Mouse (Mus musculus) left cerebral cortex, postnatal 36 days (tissue): ENCODE data around the gene Adrm1. TPM values are rescaled to one million over a fixed set of nuclear protein-coding genes. Genes with fewer than 3 reads are reported as not detected.

Source experiments
- DNase-seq, 2 experiments: peaks; one replicate each; pipeline ENCODE4 v3.0.0; 2021 to 2022; ENCODE audit warnings: low spot score in 2 of 2, mixed read lengths in 1 of 2
- intact Hi-C: fragments of 180-260 bp; cut with DNase I; formaldehyde crosslinking; loops from one replicate; pipeline ENCODE4 v1.15.1; 2025
- total RNA-seq, 2 experiments: library from RNA; stranded (reverse); gene quantifications; 2 replicates each; pipeline ENCODE4 v1.2.3; 2021

The Adrm1 gene
- total RNA-seq, 2 experiments from 2014 or later: 95.4 to 105 TPM

DNA sequence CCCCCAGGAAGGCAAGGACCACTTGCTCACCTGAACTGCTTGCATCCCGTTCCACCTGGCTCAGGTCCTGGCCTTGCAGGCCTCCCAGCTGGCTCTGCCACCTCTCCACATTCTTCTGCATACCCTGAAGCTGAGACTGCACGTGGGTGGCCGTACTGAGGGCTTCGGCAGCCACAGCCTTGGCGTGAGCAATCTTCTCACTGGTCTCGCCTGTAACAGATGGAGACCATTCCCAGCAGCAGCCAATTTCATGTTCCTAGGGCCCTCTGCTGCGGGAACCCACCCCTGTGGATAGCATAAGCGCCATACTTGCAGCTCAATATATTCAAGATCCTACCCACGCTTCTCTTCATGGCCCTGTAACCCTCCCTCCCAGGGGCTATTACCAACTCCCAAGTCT is 10.3 kb downstream of the Adrm1 start:
- DNase-seq: no peak
- intact Hi-C loops: no loop called here

DNA sequence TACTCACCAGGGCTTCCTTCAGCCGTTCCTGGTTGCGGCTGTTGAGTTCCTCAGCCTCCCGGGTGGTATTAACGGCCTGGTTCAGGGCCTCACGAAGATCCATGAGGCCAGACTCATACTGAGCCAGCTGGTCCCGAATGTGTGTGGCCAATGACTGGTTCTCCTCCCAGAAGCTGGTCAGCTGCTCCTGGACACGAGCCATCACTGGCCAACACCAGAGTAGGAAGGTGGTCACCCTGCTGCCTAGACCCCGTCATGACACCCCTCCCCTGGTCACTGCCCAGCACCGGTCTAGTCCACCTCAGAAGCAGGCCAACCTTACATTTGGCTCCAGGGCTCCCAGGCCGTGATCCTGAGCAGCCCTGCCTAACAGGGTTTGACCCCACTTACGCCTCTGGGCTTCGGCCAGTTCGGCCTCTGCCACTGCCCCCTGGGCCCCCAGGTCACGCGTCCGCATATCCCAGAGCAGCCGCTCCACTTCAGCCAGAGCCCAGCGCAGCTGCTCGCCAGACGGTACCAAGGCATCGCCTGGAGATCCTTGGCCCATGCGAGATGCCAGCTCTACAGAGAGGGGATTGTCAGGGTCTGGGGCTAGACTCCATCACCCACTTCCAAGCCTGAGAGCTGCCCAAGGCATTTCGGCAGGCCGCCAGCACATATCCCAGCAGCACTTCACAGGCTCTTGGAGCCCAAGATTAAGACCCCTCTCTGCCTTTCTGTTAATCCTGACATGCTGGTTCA is 12.9 kb downstream of the Adrm1 start:
- intact Hi-C loops: no loop called here

DNA sequence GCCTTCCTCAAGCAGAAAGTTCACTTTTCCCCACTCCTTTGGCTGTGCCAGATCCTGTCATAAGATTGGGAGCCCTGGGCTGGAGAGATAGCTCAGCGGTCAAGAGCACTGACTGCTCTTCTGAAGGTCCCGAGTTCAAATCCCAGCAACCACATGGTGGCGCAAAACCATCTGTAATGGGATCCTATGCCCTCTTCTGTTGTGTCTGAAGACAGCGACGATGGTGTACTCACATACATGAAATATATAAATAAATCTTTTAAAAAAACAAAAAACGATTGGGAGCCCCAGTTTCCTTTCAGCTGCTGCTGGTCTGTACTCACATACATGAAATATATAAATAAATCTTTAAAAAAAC is 13.4 kb downstream of the Adrm1 start:
- no peak for DNase-seq
- intact Hi-C loops: no loop called here

More for the DNA sequence above, 12.9 kb downstream of the Adrm1 start:
- DNase-seq: no peak

DNA sequence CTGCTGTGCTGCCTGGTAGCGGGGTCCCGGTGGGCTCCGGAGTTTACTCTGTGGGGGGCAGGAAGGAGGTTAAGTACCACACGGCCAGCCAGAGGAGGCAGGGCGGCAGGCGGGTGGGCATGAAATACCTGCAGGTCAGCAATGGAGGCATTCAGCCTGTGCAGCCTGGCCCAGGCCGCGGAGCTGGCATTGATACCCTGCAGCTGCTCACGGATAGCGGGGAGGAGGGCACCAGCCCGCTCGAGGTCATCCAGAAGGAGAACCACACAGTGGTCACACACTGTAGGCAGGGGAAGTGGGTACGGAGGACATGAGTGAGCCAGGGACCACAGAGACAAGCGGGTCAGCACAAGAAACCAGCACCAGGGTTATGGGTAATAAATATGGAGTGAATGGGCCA is 14.4 kb downstream of the Adrm1 start:
- no peak for DNase-seq
- intact Hi-C loops: no loop called here

DNA sequence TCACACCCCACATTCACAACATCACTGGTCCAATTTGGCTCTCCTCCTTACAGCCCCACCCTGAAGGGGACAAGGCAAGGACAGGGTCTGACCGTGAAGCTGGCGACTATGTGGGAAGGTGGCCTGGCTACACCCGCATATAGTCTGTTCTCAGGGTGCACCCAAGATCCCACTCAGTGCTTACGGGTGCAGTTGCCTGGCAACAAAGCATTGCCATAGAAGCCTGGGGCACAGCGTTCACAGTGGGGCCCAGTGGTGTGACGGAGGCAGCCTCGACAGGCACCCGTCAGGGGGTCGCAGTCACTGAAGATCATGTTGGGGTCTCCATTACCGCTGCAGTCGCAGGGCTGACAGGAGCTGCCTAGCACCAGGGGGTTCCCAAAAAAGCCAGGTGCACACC is 16.1 kb downstream of the Adrm1 start:
- no peak for DNase-seq
- intact Hi-C loops: no loop called here

DNA sequence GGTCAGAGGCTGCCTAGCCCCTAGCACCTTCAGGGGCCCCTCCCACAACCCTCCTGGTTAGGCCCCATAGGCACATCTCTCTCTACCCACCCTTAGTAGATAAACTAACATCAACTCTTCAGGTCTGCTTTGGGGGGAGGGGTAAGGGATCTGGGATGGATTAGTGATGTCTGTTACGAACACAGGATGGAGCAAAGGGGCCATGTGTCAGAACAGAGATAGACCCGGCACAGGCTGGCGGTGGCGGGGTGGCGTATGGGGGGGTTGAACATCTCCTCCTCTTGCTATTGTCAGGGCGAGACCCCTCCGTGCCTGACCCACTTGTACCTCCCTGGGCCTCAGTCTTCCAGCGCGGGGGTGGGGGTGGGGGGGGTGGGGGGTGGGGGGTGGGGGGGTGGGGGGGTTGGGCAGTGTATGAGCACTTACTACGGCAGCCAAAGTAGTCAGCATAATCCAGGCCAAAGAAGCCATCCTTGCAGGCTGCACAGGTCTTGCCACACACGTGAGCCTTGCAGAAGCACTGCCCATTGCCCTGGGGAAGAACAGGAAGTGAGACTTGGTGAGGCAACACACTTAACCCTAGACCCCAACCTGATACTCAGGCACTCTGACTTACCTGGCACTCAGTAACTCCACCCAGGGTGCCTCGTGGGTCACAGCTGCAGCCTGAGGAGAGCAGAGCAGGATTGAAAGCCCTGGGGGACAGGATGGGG is 25.5 kb downstream of the Adrm1 start:
- intact Hi-C loops: loop anchor here (5.0 kb wide), 1 partner anchor 41 kb away; no protein-coding TSS in a partner anchor
- no peak for DNase-seq

DNA sequence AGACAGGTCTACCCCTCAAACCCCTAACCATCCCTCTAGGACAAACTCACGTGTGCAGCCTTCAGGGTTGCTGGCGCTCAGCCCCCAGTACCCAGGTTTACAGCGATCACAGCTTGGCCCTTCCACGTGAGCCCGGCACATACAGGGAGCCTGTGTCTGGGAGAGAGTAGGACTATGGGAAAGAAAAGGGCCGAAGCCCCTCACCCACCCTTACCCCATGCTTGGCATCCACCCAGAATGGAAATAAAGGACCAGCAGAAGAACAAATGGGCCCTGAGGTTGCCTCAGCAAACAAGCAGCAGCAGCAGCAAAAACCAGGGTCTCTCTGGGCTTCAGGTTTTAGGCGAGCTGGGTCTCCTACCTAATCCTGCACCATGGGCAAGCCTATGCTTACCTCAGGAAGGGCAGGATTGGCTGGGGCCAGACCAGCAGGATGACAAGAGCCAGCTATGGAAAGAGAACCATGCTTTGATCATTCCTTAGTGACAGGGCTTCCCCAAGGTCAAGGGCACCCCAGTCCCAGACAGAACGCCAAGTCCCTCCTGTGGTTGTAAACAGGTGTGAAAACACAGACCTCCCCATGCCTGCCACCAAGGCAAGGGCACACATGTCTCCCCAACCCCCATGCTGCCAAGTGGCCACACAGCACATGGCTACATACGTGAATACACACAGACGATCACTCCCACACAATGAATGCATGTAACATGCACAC is 26.2 kb downstream of the Adrm1 start:
- intact Hi-C loops: loop anchor here (5.0 kb wide), 1 partner anchor 40 kb away; no protein-coding TSS in a partner anchor
- no peak for DNase-seq

DNA sequence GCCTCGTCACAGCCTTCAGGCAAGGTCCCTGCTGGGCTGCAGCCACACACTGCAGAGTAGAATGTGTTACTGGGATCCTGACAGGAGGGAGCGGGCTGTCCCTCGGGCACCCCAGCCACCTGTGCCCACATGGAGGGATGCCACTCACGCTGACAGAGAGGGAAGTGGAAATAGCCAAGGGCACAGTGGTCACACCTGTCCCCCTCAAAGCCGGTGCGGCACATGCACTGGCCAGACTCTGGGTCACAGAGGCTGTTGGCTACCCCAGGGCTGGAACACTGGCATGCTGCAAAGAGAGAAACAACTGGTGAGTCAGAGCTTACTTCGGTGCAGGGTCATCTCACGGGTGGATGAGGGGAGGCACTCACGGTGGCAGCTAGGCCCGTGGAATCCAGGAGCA is 27.5 kb downstream of the Adrm1 start:
- DNase-seq: no peak
- intact Hi-C loops: loop anchor here (5.0 kb wide), 1 partner anchor 39 kb away; no protein-coding TSS in a partner anchor

DNA sequence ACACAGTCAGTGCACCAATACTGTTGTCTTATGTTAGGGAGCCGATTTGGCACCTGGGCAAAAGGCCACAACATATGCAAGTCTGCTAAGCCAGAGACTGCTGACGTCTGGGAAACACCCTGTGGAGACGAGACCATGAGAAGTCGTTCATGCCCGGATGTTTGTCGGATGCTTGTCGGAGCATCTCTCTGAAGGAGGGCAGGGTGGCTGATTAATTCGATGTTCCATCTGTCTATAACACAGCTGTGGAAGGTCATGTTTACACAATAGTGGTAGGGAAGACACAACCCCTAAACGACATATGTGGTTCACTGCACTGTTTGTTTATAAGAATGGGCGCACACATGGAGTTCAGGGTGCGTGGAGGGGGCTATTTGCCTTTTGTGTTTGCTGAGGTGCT is 29.4 kb downstream of the Adrm1 start:
- intact Hi-C loops: no loop called here
- DNase-seq: no peak

DNA sequence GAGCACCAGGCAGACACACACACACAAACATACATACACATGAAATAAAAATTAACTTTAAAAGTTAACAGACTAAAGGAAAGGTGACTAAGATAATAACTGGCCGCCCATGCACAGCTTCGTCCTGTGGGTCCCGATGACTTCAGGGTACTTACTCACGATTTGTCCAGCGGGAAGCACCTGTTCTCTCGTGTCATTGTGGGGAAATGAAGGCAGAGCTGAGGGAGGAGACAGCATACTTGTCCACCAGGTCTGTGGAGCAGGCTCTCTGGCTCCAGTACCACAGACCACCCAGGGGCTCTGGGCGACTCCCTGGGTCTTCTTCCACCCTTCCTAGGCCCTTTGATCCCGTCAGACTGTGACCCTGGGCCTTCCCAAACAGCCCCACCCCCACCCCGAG is 30.0 kb downstream of the Adrm1 start:
- intact Hi-C loops: no loop called here
- DNase-seq: no peak

DNA sequence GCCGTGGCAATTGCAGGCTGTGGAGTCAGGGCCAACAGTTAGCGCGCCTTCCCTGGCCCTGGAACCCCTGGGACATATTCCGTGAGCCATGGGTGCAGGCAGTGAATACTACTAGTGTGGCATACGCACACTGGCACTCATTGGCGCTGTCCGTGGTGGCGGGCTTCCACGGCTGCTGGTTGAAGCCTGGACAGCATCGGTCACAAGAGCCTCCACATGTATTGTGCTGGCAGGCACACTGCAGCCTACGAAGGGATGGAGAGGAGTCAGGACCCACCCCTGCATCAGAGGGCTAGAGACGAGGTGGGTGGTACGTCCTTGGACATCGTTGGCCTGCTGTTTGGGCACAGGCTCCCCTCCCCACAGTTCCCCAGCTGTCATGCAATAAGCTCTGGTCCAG is 31.0 kb downstream of the Adrm1 start:
- DNase-seq: no peak
- intact Hi-C loops: no loop called here

DNA sequence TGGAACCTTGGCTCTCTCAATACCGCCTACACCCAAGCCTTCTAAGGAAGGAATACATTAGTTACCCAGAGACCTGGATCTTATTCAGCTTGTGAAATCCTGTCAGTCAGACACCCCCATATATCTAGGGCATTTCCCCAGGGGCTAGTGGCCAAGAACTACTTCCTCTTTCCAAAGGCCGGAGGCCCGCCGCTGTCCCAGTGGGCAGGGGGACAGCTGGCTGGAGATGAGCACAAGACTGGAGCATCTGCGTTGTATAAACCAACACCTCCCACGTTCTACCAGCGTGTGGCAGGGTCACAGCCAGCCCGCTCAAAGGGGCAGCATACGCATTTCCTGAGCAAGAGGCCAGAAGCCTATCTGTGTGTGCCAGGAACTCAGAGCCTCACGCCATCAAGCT is 31.5 kb downstream of the Adrm1 start:
- DNase-seq: no peak
- intact Hi-C loops: no loop called here

DNA sequence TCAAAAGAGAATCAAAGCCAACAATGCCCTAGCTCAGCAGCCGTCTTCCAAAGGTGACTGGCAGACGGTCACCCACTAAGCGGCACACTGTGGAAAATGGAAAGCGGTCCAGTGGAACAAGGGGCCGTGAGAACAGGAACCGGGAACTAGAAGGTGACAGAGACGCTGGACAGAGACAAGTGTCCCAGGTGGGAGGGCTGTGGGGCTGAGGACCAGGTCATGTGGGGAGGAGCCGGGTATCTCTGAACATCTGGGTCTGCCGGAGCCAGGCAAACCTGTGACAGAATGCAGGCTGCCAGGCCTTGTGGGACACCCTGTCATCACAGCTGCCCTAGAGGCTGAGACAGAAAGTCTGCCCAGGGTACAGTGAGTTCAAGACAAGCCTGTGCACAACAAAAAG is 33.2 kb downstream of the Adrm1 start:
- intact Hi-C loops: no loop called here
- no peak for DNase-seq

DNA sequence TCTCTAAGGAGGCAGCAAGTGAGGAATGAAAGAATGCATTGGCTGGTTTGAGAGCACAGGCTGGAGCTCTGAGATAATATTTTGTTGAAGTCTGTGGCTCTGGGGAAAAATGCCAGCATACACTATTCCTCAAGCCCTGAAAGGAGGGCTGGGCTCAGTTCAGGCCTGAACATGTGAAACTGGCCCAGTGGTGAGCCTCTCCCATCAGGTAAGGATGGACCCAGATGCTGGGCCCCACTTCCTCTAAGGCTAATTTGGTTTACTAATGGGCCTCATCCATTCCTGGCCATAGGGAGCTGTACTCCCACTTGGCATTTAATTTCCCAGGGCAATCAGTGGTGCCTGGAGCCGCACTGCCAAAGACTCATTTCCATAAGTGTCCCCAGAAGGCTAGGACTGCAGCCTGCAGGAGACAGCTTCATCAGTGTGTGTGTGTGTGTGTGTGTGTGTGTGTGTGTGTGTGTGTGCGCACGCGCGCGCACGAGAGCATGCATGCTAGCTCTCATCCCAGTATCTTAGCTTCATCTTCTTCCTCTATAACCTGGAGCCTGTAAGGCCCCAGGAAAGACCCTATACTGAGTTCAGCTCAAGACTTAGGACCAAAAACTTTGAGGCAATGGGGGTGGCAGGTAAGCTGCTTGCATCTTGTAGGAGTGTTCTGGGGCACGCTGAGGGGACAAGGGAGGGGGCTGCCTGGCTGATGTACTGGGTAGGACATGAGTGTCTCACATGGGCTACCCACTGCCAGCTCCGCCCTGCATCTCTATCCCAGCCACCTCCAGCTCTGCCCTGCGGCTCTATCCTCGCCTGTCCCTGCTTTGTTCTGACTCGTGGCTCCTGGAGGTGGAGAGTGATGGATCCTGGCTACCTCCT is 34.0 kb downstream of the Adrm1 start:
- intact Hi-C loops: no loop called here
- no peak for DNase-seq

DNA sequence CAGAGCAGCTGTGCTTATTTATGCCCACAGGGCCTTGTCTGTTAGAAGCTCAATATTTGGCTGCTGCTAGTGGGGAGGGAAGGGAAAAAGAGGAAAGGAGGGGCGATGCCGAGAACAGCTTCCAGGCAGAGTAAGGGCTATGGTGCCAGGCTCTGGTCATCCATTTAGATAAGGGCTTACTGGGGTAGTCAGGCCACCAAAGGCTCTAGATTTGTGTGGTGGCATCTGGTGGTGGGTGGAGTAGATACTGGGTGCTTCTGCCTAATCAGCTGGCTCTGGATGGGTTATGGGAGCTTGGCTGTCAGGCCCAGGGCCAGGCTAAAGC is 34.6 kb downstream of the Adrm1 start:
- intact Hi-C loops: no loop called here
- DNase-seq: no peak

DNA sequence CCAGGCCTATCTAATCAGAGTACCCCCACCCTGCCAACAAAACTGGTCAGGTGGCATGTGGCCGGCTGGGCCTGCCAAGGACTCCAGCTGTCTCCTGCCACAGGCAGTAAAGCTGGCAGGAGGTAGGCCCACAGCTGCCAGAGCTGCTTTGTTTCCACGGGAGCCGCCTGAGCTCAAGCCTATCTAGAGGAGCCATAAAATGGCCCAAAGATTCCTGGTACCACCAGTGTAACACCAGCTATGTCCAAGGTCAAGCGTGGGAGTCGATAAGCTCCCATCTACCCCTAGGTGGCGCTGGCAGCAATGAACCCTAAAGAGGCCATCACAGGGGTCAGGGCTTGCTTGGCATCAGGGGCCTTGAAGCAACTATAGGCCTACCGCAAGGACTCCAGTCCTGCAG is 36.6 kb downstream of the Adrm1 start:
- intact Hi-C loops: no loop called here
- DNase-seq: no peak

DNA sequence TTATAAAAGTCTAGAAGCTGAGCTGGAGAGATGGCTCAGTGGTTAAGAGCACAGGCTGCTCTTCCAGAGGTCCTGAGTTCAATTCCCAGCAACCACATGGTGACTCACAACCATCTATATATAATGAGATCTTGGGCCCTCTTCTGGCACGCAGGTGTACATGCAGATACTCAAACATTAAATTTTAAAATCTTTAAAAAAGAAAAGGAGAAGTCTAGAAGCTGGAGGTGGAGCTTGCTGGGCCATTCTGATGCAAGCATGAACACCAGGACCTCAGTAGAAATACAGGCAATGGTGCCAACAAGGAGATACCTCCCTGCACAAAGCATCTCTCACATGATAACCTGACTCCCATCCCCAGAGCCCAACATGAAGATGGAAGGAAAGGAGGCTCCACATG is 37.7 kb downstream of the Adrm1 start:
- intact Hi-C loops: no loop called here
- no peak for DNase-seq

DNA sequence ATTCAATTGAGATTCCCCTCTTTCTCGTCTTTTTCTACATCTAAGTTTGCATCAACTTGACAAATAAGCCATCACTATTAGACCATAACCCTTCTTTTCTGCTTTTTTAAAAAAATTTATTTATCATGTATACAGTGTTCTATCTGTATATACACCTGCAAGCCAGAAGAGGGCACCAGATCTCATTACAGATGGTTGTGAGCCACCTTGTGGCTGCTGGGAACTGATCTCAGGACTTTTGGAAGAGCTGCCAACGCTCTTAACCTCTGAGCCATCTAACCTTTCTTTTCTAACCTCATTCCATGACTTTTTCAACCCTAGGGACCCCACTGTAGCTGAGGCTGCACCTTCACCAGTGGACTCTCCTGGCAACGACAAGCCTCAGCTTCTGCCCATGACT is 41.0 kb downstream of the Adrm1 start:
- no peak for DNase-seq
- intact Hi-C loops: no loop called here

DNA sequence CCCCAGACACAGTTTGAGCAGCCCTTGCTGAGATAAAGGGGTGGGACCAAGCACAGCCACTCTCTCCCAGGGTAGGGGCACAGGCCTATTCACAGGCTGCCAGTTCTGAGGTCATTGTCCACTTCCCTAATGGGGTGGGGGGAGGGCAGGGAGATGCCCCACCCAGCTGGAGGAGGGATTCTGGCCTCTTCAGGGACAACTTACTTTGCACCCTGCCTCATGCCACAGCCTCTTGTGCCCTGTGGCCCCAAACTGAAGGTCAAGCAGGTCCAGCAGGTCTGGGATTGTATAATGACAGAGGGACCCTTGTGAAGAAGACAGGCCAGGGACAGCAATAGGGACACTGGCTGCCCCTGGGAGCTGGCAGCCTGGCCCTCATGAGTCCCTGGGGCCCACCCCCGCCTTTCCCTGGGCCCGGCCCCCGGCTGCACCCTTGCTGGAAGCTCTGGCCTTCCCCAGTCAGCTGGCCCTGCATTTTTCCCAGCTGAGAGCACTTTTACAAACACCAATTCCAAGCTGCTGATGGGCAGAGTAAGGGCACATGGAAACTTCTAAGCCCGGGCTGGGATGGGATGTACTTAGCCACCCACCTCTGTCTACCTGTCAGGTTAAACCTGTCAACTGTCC is 43.2 kb downstream of the Adrm1 start:
- DNase-seq: no peak
- intact Hi-C loops: no loop called here
